Mouse (Mus musculus): ENCODE results near the gene Lin7c.

Lin7c gene

GRCm38 (mm10) chr2:109916782-109917495 lies 26.3 kb downstream of the Lin7c start:
- DNase-seq (ENCODE audit: low read depth, low spot score), result no peak

GRCm38 (mm10) chr2:109917496-109918413 lies 27.1 kb downstream of the Lin7c start, which contains the start of gene Lgr4:
TSS of gene Lgr4 (plus strand) at chr2:109917647.
- peak; percentile 76 for DNase-seq (ENCODE audit: low read depth, low spot score)

- no peak for DNase-seq (ENCODE audit: low read depth, low spot score)
Observed at GRCm38 (mm10) chr2:109918592-109919262, 28.1 kb downstream of the Lin7c start.

- DNase-seq (ENCODE audit: low read depth, low spot score), result no peak
Observed at GRCm38 (mm10) chr2:109920471-109920870, 29.8 kb downstream of the Lin7c start.

- no peak for DNase-seq (ENCODE audit: low read depth, low spot score)
Observed at GRCm38 (mm10) chr2:109921298-109922035, 30.8 kb downstream of the Lin7c start.

- no peak for DNase-seq (ENCODE audit: low read depth, low spot score)
Observed at GRCm38 (mm10) chr2:109922306-109922705, 31.7 kb downstream of the Lin7c start.

GRCm38 (mm10) chr2:109923031-109923430 lies 32.4 kb downstream of the Lin7c start:
- DNase-seq (ENCODE audit: low read depth, low spot score), result no peak

GRCm38 (mm10) chr2:109923945-109924344 lies 33.3 kb downstream of the Lin7c start:
- no peak for DNase-seq (ENCODE audit: low read depth, low spot score)

GRCm38 (mm10) chr2:109926984-109927383 lies 36.3 kb downstream of the Lin7c start:
- no peak for DNase-seq (ENCODE audit: low read depth, low spot score)

GRCm38 (mm10) chr2:109927446-109927845 lies 36.8 kb downstream of the Lin7c start:
- no peak for DNase-seq (ENCODE audit: low read depth, low spot score)

GRCm38 (mm10) chr2:109927876-109928275 lies 37.2 kb downstream of the Lin7c start:
- no peak for DNase-seq (ENCODE audit: low read depth, low spot score)

- no peak for DNase-seq (ENCODE audit: low read depth, low spot score)
Observed at GRCm38 (mm10) chr2:109928791-109929190, 38.1 kb downstream of the Lin7c start.

GRCm38 (mm10) chr2:109929256-109929655 lies 38.6 kb downstream of the Lin7c start:
- no peak for DNase-seq (ENCODE audit: low read depth, low spot score)

- no peak for DNase-seq (ENCODE audit: low read depth, low spot score)
Observed at GRCm38 (mm10) chr2:109930366-109930765, 39.7 kb downstream of the Lin7c start.

- DNase-seq (ENCODE audit: low read depth, low spot score), result no peak
Observed at GRCm38 (mm10) chr2:109930771-109931170, 40.1 kb downstream of the Lin7c start.

GRCm38 (mm10) chr2:109931978-109932780 lies 41.5 kb downstream of the Lin7c start:
- no peak for DNase-seq (ENCODE audit: low read depth, low spot score)

GRCm38 (mm10) chr2:109933151-109933550 lies 42.5 kb downstream of the Lin7c start:
- DNase-seq (ENCODE audit: low read depth, low spot score), result no peak

- DNase-seq (ENCODE audit: low read depth, low spot score), result no peak
Observed at GRCm38 (mm10) chr2:109934086-109934485, 43.4 kb downstream of the Lin7c start.

- DNase-seq (ENCODE audit: low read depth, low spot score), result no peak
Observed at GRCm38 (mm10) chr2:109935194-109935593, 44.5 kb downstream of the Lin7c start.

GRCm38 (mm10) chr2:109935754-109936409 lies 45.2 kb downstream of the Lin7c start:
- DNase-seq (ENCODE audit: low read depth, low spot score), result no peak
